Mouse (Mus musculus): Measurements from ENCODE around the gene Uqcrc1. TPM values are rescaled to one million over a fixed set of nuclear protein-coding genes. Genes with fewer than 3 reads are reported as not detected.

The Uqcrc1 gene
- polyA plus RNA-seq (2016; fragmentation: Nextera tagmentation; extraction: Ambion mirVana): 488 and 506 TPM in 2 replicates

DNA sequence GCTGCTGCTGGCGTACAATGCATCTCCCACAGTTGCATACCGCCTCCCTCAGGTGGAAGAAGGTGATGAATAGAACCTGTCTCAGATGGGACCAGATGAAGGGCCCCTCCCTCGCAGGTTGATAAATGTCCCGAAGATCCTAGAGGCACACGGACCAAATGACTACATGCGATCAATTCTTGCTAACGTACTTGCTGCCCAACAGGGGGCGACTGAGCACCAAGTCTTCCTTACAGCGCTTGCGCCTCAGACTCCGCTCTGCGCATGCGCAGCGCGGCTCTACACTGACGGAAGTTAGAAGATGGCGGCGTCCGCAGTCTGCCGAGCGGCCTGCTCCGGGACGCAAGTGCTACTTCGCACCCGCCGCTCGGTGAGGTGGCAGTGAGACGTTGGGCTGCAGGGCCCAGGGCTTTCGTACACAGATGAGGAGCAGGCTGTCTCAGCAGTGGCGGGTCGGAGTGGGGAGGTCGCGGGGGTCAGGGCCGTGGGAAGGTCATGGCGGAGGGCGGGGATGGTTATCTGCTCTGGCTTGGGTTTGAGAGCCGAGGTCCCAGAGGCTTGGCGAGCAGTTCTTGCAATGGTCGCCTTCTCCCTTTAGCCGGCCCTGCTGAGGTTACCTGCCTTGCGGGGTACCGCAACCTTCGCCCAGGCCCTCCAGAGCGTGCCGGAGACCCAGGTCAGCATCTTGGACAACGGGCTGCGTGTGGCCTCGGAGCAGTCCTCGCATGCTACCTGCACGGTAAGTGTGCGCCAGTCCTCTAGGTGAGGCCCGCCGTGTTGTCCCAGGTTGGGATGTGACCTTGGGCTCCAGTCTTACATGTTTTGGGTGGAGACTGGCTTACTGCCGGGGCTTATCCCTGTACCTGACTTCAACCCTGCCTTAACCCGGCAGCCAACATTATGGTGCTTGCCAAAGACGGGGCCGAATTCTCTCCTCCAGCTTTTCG, at the start of gene Uqcrc1:
Gene Uqcrc1, plus strand, starts transcription at position 216 of the 947 bp plus-strand sequence.
- H3K4me3 ChIP-seq: peak within 1 kb of the TSS; percentile 81
- peaks cover 37% of the 10 kb centered on the region for H3K36me3 ChIP-seq (replicated peaks)
- DNase-seq (ENCODE audit: low spot score): peak; percentile 95
- H3K27ac ChIP-seq (replicated peaks): peak within 1 kb of the TSS; percentile 88
- H3K9me3 ChIP-seq: no peaks in the 10 kb centered on the region
- no peaks in the 10 kb centered on the region for H3K27me3 ChIP-seq (replicated peaks; ENCODE audit: low read depth, poor library complexity, severe bottlenecking)
- 2% methylated on average over 58 of the region's 58 CpGs for WGBS
- peaks cover 6% of the 10 kb centered on the region for H3K4me1 ChIP-seq

DNA sequence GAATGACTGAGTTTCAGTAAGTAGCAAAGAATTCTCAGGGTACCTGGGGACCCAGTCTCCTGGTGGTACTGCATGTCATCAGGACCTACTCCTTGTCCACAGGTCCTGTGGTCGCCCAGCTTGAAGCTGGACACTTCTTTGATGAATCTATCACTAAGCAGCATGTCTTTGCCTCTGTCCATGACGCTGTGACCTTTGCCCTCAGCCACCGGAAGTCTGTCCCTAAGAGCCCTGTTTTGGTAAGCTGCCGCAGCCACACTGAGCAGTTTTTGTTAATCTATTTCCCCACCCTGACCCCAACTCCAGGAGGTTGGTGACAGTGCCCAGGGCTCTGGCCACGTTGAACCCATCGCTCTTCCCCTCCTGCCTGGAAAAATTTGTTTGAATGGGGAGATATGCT, 24.1 kb upstream of the Uqcrc1 start:
- Histone ChIP-seq H3K27ac (replicated peaks) (no peak overlapping the region), H3K9me3 (no peaks in the 10 kb centered on the region), H3K4me1 (peaks cover 8% of the 10 kb centered on the region; the same call in 1 of the 2 replicates), H3K27me3 (replicated peaks; ENCODE audit: low read depth, poor library complexity, severe bottlenecking) (no peaks in the 10 kb centered on the region), H3K4me3 (no peak overlapping the region), H3K36me3 (replicated peaks) (no peaks in the 10 kb centered on the region)
- 41% methylated on average over 6 of the region's 6 CpGs for WGBS
- no peak for DNase-seq (ENCODE audit: low spot score)

DNA sequence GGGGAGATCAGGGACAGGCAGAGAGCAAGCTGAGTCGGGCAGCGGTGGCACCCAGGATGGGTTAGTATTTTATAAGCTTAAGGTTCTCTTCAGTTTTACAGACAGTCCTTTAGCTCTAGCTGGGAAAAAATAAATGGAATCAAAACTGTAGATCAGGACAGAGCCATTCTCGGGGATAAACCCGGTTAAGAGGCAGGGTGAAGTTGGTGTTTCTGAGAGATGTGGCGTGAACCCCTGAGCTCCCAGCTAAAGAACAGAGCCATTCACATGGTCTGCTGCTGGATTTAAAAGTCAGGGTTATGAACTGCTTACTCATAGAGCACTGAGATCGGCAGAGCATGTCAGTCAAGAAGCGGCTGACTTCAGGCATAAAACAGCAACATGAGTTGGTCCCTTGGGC, 23.3 kb upstream of the Uqcrc1 start:
- WGBS: 85% methylated on average over 7 of the region's 7 CpGs

DNA sequence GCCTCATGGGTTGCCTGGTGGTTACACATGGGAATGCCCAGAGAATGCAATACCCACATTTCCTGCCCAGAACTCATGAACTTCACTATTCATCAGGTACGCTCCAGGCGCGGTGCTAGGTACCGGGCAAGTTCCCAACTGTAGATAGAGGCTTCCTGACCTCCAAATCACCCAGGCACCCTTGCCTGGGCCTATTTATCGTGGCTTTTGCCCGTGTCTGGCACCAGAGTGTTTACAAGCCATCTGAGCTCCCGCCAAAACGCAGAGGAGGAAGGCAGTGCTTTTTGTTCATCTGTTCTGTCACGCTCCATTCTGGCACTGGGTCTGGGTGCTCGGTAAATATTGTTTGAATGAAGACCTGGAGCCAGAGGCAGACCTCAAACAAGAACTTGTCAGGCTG, 22.8 kb upstream of the Uqcrc1 start:
- Histone ChIP-seq H3K27me3 (replicated peaks; ENCODE audit: low read depth, poor library complexity, severe bottlenecking) (no peaks in the 10 kb centered on the region), H3K9me3 (no peaks in the 10 kb centered on the region), H3K27ac (replicated peaks) (no peak overlapping the region), H3K4me1 (peaks cover 8% of the 10 kb centered on the region; the same call in 1 of the 2 replicates), H3K4me3 (no peak overlapping the region), H3K36me3 (replicated peaks) (no peaks in the 10 kb centered on the region)
- WGBS: 86% methylated on average over 10 of the region's 10 CpGs
- no peak for DNase-seq (ENCODE audit: low spot score)

More for the DNA sequence above, 23.3 kb upstream of the Uqcrc1 start:
- Histone ChIP-seq H3K36me3 (replicated peaks) (no peaks in the 10 kb centered on the region), H3K4me1 (peaks cover 8% of the 10 kb centered on the region; the same call in 1 of the 2 replicates), H3K4me3 (no peak overlapping the region), H3K27ac (replicated peaks) (no peak overlapping the region), H3K27me3 (replicated peaks; ENCODE audit: low read depth, poor library complexity, severe bottlenecking) (no peaks in the 10 kb centered on the region), H3K9me3 (no peaks in the 10 kb centered on the region)
- DNase-seq (ENCODE audit: low spot score): no peak

DNA sequence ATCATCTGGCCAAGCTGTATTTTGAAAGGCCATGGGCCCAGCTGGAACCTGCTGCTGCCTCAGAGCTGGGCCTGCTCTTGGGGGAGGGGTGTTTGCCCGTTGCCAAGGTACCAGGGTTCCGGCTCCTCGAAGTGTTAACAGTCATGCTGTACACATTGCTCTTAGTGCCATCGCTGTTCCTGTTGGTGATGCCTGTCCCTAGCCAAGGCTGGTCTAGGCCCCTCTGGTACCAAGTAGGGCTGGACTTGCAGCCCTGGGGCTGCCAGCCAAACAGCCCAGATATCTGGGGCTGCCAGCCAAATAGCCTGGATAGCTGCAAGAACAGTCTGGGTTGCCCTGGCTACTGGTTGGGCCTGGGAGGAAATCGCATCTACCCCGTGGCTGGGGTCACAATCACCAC, 21.9 kb upstream of the Uqcrc1 start, which contains the start of gene Tmem89:
Gene Tmem89, plus strand, starts transcription at position 129 of the 400 bp plus-strand sequence.
- no peak within 1 kb of the TSS for H3K4me3 ChIP-seq
- DNase-seq (ENCODE audit: low spot score): no peak
- H3K36me3 ChIP-seq (replicated peaks): no peaks in the 10 kb centered on the region
- no peaks in the 10 kb centered on the region for H3K27me3 ChIP-seq (replicated peaks; ENCODE audit: low read depth, poor library complexity, severe bottlenecking)
- no peak within 1 kb of the TSS for H3K27ac ChIP-seq (replicated peaks)
- H3K4me1 ChIP-seq: peaks cover 8% of the 10 kb centered on the region; the same call in 1 of the 2 replicates
- 83% methylated on average over 6 of the region's 6 CpGs for WGBS
- no peaks in the 10 kb centered on the region for H3K9me3 ChIP-seq

GRCm38 (mm10) chr9:108925897-108926296, 10.5 kb upstream of the Uqcrc1 start:
- Histone ChIP-seq H3K4me1 (peaks cover 5% of the 10 kb centered on the region), H3K36me3 (replicated peaks) (no peaks in the 10 kb centered on the region), H3K27me3 (replicated peaks; ENCODE audit: low read depth, poor library complexity, severe bottlenecking) (0 out of 2 replicates have a peak, but pooled peaks cover 6% of the 10 kb centered on the region), H3K27ac (replicated peaks) (no peak overlapping the region), H3K9me3 (no peaks in the 10 kb centered on the region), H3K4me3 (no peak overlapping the region)
- no peak for DNase-seq (ENCODE audit: low spot score)
- WGBS: 83% methylated on average over 8 of the region's 8 CpGs

GRCm38 (mm10) chr9:108928424-108928823, 8.0 kb upstream of the Uqcrc1 start:
- no peaks in the 10 kb centered on the region for H3K9me3 ChIP-seq
- WGBS: 88% methylated on average over 3 of the region's 3 CpGs
- H3K27me3 ChIP-seq (replicated peaks; ENCODE audit: low read depth, poor library complexity, severe bottlenecking): 0 out of 2 replicates have a peak, but pooled peaks cover 6% of the 10 kb centered on the region
- H3K27ac ChIP-seq (replicated peaks): no peak overlapping the region
- peaks cover 4% of the 10 kb centered on the region for H3K4me1 ChIP-seq
- H3K36me3 ChIP-seq (replicated peaks): no peaks in the 10 kb centered on the region
- no peak for DNase-seq (ENCODE audit: low spot score)
- no peak overlapping the region for H3K4me3 ChIP-seq

DNA sequence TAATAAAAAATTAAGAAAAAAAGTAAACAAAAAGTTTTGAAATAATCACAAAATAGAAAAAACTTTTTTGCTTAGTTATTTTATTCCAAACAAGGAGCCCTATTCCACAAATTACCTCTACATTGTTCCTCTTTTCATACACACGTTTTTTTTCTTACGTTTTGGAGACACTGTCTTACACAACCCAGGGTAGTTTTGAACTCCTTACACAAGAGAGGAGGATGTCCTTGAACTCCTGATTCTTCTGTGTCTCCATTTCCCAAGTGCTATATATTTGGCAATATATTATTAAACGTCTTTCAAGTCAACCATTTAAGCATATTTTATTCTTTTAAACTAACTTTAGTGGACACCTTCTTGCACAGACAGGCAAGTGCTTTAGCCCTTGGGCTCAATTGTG, 442 bp upstream of the Uqcrc1 start:
- 17% methylated on average over 3 of the region's 3 CpGs for WGBS
- Histone ChIP-seq H3K9me3 (no peaks in the 10 kb centered on the region), H3K36me3 (replicated peaks) (peaks cover 30% of the 10 kb centered on the region), H3K27me3 (replicated peaks; ENCODE audit: low read depth, poor library complexity, severe bottlenecking) (no peaks in the 10 kb centered on the region), H3K4me3 (peak overlapping the region; percentile 81), H3K4me1 (peaks cover 6% of the 10 kb centered on the region), H3K27ac (replicated peaks) (peak overlapping the region; percentile 88)
- DNase-seq (ENCODE audit: low spot score): no peak

DNA sequence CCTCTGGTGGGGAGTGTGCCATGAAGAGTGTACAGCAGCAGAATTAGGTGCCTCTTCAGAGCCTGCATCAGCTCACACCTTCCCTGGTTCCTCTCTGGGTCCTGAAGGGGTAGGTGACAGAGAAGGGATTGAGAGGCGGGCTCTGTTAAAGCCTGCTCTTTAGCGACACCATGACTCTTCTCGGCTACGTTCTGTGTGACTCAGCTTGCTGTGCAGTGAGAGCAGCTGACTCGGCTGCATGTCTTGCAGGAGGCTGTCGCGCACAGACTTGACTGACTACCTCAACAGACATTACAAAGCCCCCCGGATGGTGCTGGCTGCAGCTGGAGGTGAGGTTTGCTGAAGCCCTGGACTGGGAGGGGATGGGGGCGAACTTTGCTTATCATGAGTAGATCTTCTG, 8.7 kb downstream of the Uqcrc1 start:
- 80% methylated on average over 9 of the region's 9 CpGs for WGBS
- Histone ChIP-seq H3K27ac (replicated peaks) (no peak overlapping the region), H3K4me1 (peaks cover 26% of the 10 kb centered on the region), H3K27me3 (replicated peaks; ENCODE audit: low read depth, poor library complexity, severe bottlenecking) (no peaks in the 10 kb centered on the region), H3K36me3 (replicated peaks) (peaks cover 99% of the 10 kb centered on the region), H3K9me3 (no peaks in the 10 kb centered on the region), H3K4me3 (no peak overlapping the region)
- DNase-seq (ENCODE audit: low spot score): no peak

GRCm38 (mm10) chr9:108945608-108946007, 9.2 kb downstream of the Uqcrc1 start:
- no peak overlapping the region for H3K27ac ChIP-seq (replicated peaks)
- DNase-seq (ENCODE audit: low spot score): no peak
- peaks cover 99% of the 10 kb centered on the region for H3K36me3 ChIP-seq (replicated peaks)
- H3K4me3 ChIP-seq: no peak overlapping the region
- 91% methylated on average over 5 of the region's 5 CpGs for WGBS
- H3K4me1 ChIP-seq: peaks cover 30% of the 10 kb centered on the region
- no peaks in the 10 kb centered on the region for H3K27me3 ChIP-seq (replicated peaks; ENCODE audit: low read depth, poor library complexity, severe bottlenecking)
- no peaks in the 10 kb centered on the region for H3K9me3 ChIP-seq

DNA sequence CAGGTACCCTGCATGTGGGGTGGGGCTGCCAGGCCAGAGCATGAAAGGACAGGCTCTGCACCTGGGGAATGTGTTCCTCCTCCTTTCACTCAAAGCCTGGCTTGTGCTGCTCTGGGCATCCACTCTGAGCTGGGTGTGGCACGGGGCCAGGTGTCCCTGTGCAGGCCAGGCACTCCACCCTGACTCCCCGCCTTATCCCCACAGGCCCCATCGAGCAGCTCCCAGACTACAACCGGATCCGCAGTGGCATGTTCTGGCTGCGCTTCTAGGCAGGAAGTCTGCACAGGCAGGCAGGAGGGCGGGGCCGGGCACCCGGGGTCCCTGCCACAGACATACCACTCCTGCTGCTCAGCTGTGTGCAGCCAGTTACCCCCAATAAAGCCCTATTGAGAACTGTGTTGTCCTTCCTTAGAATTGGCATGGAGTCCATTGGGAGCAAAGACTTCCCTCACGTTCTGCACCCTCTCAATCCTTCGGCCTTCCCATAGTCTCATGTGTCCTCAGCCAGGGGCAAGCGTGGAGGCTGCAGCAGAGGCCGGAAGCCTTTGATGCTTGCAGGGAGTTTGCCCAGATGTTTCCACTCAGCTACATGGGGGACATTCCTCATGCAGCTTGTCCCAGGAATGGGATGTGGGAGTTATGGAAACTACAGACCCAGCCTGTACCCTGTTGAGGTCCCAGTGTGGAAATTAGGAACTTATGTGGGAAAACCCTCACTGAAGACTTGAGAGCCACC, 13.0 kb downstream of the Uqcrc1 start:
- 64% methylated on average over 13 of the region's 13 CpGs for WGBS
- Histone ChIP-seq H3K27ac (replicated peaks) (peak overlapping the region; percentile 76), H3K9me3 (no peaks in the 10 kb centered on the region), H3K4me1 (peaks cover 52% of the 10 kb centered on the region), H3K36me3 (replicated peaks) (peaks cover 72% of the 10 kb centered on the region), H3K27me3 (replicated peaks; ENCODE audit: low read depth, poor library complexity, severe bottlenecking) (peaks cover 26% of the 10 kb centered on the region), H3K4me3 (peak overlapping the region; percentile 25; the same call in 1 of the 2 replicates)
- peak; percentile 77 for DNase-seq (ENCODE audit: low spot score)

DNA sequence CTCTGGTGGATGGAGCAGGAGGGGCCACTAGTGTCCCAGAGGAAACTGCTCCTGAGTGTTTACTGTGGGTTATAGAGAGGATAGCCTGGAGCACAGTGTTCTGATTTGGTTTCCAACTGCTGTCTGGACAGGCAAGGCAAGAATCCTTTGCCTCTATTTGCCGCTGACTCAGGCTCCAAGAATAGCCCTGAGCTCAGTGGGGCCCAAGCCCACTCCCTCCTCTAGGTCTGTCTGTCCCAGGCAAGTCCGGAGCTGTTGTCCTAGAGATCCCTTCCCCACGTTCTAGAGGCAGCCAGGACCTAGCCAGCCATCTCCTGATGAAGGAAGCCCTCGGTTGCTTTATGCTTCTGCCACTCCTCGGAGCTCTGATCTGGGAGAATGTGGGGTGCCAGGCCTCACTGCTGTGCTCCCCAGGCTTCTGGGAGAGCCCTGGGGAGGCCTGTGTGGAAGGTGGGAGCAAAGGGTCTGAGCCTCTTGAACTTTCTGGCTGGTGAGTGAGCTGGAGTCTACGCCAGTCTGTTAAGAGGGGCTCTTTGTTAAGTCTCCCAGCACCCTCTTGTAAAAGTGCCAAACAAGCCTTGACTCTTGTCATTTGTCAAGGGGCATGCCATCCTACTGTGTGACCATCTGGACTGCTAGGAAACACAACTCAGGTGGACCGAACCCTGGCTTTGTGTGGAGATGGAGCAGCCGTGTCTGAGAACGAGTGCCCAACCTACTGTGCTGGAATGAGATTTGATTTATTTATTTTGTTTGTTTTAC, 13.7 kb downstream of the Uqcrc1 start:
- WGBS: 88% methylated on average over 9 of the region's 9 CpGs
- H3K36me3 ChIP-seq (replicated peaks): peaks cover 64% of the 10 kb centered on the region

More for the DNA sequence above, 13.7 kb downstream of the Uqcrc1 start:
- Histone ChIP-seq H3K4me1 (peaks cover 57% of the 10 kb centered on the region), H3K9me3 (no peaks in the 10 kb centered on the region), H3K4me3 (peak overlapping the region; percentile 25; the same call in 1 of the 2 replicates), H3K27me3 (replicated peaks; ENCODE audit: low read depth, poor library complexity, severe bottlenecking) (peaks cover 33% of the 10 kb centered on the region), H3K27ac (replicated peaks) (peak overlapping the region; percentile 76)
- no peak for DNase-seq (ENCODE audit: low spot score)

Data from embryonic facial prominence, embryonic 10.5 days (tissue).